Mouse (Mus musculus): Measurements from ENCODE around the gene Icosl. TPM values are rescaled to one million over a fixed set of nuclear protein-coding genes. Genes with fewer than 3 reads are reported as not detected.
"Not testable (repeated sequence)": the region's sequence is repeated elsewhere in the genome, so short reads cannot be mapped to it uniquely, and the experiment has no call there.

Icosl gene
- polyA plus RNA-seq, 1 experiment from 2014 or later, result 0.48 TPM

DNA sequence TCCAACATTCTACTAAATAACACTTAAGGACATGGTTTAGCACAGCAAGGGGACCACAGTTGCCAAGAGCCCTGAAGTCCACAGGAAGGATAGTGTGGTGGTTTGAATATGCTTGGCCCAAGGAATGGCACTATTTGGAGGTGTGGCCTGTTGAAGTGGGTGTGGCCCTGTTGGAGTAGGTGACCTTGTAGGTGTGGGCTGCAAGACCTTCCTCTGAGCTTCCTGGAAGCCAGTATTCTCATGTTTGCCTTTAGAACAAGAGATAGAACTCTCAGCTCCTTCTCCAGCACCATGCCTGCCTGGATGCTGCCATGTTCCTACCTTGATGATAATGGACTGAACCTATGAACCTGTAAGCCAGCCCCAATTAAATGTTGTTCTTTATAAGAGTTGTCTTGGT is 30.8 kb downstream of the Icosl start:
- not testable (repeated sequence) for H3K4me3 ChIP-seq; H3K27me3 ChIP-seq (replicated peaks); H3K4me1 ChIP-seq; H3K27ac ChIP-seq; H3K36me3 ChIP-seq (replicated peaks); H3K4me2 ChIP-seq; ATAC-seq (replicated peaks); H3K9ac ChIP-seq; H3K9me3 ChIP-seq

DNA sequence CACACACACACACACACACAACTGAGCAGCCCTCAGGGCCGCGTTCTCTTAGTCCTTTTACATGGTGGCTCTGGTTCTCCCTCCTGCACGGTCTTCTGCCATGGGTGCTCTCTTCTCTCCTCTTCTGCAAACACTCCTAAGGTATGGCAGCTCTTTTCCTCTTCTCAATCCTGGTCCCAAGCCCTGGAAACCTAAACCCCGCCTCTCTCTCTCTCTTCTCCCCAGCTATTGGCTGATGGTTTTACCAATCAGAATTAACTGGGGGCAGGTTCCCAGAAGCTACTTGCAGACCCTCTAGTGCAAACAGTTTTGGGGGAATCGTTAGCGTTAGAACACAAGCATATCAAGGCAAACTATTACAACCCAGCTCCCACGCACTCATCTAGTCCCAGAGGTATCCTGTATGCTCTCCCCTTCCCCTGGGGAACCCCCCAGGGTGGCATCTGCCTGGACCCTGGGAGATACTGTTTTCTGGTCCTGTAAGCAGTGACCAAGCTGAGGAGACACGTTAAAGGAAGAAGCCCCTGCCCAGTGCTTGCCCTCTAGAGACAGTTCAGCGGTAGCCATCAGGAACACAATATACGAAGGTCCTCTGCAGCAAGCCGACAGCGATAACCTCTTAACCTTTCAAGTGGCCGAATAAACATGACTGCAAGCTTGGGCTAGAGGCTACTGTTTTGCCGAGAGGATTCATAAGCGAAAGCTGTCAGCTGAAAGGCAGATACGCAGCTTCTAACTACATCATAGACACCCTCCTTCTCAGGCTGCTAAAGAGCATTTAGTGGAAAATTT is 32.1 kb downstream of the Icosl start:
- Histone ChIP-seq H3K4me2 (peak overlapping the region; percentile 44), H3K4me1 (0 out of 2 replicates have a peak, but pooled peaks cover 2% of the 10 kb centered on the region), H3K9me3 (no peaks in the 10 kb centered on the region), H3K27me3 (replicated peaks) (no peaks in the 10 kb centered on the region), H3K9ac (no peak overlapping the region; the same call in 1 of the 2 replicates), H3K4me3 (peak overlapping the region; percentile 12), H3K36me3 (replicated peaks) (no peaks in the 10 kb centered on the region), H3K27ac (no peak overlapping the region)
- ATAC-seq (replicated peaks), result peak; percentile 88
- 32% methylated on average over 16 of the region's 16 CpGs for WGBS

DNA sequence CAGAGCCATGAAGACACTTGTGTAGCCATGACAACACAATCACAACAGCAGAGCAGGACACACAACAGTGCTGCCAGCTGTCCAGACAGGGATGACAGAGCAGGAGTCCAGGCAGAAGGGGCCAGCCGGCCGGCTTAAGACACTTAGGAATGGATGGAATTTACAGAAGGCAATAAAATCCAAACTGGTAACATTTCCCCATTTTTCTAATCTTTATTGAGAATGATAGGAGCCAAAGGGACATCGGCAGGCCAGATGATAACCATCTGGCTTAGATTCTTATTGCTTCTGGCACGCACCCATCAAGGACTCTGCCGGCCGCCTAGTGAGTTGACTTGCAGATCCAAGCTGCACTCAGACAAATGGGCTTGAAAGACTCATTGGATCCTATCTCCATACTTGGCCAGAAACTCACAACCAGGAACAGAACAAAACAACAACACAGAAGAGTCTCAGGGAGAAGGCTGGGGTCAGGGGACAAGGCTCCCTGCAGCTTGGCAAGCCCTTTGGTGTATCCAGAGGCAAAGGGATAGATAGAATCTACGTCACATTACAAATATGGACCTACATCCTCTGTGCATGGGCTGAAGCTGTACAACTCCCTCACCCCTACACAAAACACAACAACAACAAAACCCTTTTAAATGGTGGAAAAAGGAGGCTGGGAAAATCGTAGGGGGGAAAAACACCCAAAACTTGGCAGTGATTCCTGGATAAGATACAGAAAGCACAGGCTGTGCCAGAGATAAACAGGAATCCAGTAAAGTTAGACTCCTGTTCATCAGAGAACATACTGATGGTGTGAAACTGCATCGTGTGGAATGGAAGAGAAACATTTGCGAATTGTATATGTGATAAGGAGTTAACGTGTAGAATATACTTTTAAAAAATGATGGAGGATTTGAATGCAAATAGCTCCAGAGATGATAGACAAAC is 35.7 kb downstream of the Icosl start:
- H3K4me2 ChIP-seq, result no peak overlapping the region

DNA sequence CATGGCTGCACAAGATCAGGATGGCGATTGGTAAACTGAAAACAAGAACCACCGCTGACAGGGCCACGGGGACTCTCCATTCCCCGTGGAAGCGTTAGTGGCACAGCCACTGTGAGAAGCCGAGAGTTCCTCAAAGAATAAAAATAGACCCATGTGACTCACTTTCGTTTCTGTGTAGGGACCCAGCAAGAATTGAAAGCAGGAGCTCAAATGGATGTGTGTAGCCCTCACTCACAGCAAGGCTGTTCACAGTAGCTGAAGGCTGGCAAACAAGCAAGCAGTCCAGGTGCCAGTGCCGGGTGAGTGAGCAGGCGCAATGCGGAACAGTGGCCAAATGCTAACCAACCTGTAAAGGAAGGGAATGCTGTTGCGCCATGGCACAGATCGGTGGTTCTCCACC is 36.4 kb downstream of the Icosl start:
- H3K4me2 ChIP-seq, result no peak overlapping the region
- no peak overlapping the region for H3K27ac ChIP-seq
- WGBS, result 83% methylated on average over 12 of the region's 12 CpGs
- no peaks in the 10 kb centered on the region for H3K36me3 ChIP-seq (replicated peaks)
- H3K9ac ChIP-seq, result no peak overlapping the region
- no peaks in the 10 kb centered on the region for H3K9me3 ChIP-seq
- 0 out of 2 replicates have a peak, but pooled peaks cover 2% of the 10 kb centered on the region for H3K4me1 ChIP-seq
- H3K4me3 ChIP-seq, result no peak overlapping the region
- no peak for ATAC-seq (replicated peaks)
- H3K27me3 ChIP-seq (replicated peaks), result no peaks in the 10 kb centered on the region

More for the DNA sequence above, 35.7 kb downstream of the Icosl start:
- peak overlapping the region; percentile 33; the same call in 1 of the 2 replicates for H3K27ac ChIP-seq
- WGBS, result 77% methylated on average over 11 of the region's 11 CpGs
- no peaks in the 10 kb centered on the region for H3K36me3 ChIP-seq (replicated peaks)
- H3K9ac ChIP-seq, result no peak overlapping the region
- no peaks in the 10 kb centered on the region for H3K9me3 ChIP-seq
- 0 out of 2 replicates have a peak, but pooled peaks cover 2% of the 10 kb centered on the region for H3K4me1 ChIP-seq
- ATAC-seq (replicated peaks), result no peak
- H3K27me3 ChIP-seq (replicated peaks), result no peaks in the 10 kb centered on the region
- no peak overlapping the region for H3K4me3 ChIP-seq

DNA sequence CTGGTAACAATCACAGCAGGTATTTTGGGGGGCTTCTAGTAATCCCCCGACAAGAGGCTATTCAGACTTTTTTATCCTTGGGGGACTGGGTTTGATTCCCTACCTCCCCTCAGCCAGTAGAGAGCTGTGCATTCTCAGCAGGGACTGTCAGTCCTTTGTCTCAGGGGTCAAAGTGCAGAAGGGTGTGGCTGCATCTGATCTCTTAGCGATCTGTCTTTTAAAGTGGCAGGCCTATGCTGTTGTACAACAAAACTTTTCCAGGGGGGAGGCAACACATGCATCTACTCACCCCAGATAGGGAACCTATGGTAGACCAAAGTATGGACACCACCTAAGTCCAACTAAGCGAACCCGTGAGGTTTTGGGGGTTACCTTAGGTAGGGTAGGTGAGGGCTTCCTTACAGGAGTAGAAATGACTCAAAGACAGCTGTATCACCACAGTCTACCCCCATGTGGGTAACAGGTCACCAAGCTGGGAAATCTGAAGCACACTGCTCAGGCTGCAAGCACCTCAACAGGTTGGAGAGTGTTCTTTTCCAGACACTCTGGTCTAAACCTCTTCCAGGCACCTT is 45.5 kb downstream of the Icosl start:
- Histone ChIP-seq H3K4me3 (no peak overlapping the region), H3K36me3 (replicated peaks) (no peaks in the 10 kb centered on the region), H3K27me3 (replicated peaks) (no peaks in the 10 kb centered on the region), H3K27ac (no peak overlapping the region), H3K9ac (no peak overlapping the region), H3K9me3 (no peaks in the 10 kb centered on the region), H3K4me2 (no peak overlapping the region), H3K4me1 (no peaks in the 10 kb centered on the region)
- no peak for ATAC-seq (replicated peaks)
- 57% methylated on average over 4 of the region's 4 CpGs for WGBS

DNA sequence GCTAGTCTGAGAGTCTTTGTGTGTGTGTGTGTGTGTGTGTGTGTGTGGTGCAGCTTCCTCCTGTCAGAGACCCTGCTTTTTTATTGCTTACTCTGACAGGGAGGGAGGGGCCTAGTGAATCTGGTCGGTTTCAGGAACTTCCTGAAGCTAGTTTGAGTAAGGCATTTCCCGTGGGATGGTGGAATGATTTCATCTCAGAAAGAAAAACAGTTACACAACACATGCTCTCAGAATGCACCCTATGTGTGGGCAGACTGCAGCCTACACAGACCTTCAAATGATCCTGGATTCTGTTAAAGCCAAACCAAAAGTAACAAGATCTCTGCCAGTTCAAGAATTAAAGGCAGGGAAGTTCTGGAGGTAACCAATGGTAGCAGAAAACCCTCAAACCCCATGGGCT is 46.1 kb downstream of the Icosl start:
- Histone ChIP-seq H3K4me1 (no peaks in the 10 kb centered on the region), H3K4me2 (no peak overlapping the region), H3K27ac (no peak overlapping the region), H3K9ac (no peak overlapping the region), H3K27me3 (replicated peaks) (no peaks in the 10 kb centered on the region), H3K36me3 (replicated peaks) (no peaks in the 10 kb centered on the region), H3K4me3 (no peak overlapping the region), H3K9me3 (no peaks in the 10 kb centered on the region)
- 83% methylated on average over 2 of the region's 2 CpGs for WGBS
- ATAC-seq (replicated peaks), result no peak

DNA sequence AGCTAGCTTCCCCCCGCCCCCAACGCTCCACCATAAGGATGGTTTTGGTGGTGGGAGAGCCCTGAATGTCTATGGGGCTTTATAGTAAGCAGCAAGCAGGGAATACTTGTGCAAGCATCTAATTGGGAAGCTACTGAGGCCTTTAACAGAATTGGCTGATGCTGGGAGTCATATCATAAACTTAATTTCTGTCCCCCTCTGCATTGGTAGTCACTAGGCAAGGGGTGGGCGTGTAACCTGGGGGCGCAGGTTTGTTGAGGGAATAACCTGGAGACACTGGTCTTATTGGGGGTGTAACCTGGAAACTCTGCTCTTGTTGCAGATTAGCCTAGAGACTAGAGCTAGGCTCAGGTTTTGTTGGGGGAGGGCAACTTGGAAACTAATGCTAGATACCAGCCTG is 50.3 kb downstream of the Icosl start:
- H3K4me2 ChIP-seq, result no peak overlapping the region
- H3K36me3 ChIP-seq (replicated peaks), result no peaks in the 10 kb centered on the region
- 89% methylated on average over 4 of the region's 4 CpGs for WGBS
- H3K9ac ChIP-seq, result no peak overlapping the region
- H3K27me3 ChIP-seq (replicated peaks), result no peaks in the 10 kb centered on the region
- no peak overlapping the region for H3K4me3 ChIP-seq
- H3K9me3 ChIP-seq, result no peaks in the 10 kb centered on the region
- ATAC-seq (replicated peaks), result no peak
- H3K4me1 ChIP-seq, result no peaks in the 10 kb centered on the region
- no peak overlapping the region for H3K27ac ChIP-seq

DNA sequence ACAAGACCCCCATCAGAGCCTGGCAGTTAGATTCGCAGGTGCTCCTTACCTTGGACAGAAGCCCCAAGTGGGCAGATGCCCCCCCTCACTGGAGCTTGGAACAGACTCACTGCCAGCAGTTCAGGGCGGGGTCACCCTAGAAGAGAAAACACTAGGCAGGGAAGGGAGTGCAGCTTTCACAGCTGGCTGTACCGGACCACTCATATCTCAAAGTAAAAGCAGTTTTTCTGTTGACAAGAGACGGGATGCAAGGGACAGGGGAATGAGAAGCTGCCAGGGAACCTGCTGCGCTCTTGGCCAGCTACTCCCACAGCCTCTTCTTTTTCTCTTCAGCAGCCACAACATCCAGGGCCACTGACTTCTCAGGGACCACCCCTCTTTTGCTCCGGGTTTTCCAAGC is 55.0 kb downstream of the Icosl start:
- 68% methylated on average over 6 of the region's 6 CpGs for WGBS

DNA sequence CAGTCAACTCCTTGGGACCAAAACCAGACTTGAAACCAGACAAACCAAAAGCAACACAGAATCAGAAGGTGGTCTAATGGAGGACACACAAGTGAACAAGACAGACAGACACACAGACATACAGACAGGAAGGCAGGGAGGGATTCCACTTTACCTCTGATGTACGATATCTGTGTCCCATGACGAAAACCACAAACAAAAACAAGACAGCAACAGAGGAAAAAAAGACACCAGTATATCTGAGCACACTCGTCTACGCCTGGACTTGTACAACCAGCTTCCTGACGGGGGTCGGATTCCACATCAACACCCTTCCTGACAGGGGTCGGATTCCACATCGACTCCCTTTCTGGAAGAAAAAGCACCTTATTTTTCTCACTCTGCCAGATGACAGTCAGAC is 56.0 kb downstream of the Icosl start:
- not testable (repeated sequence) for ATAC-seq (replicated peaks); H3K4me3 ChIP-seq; H3K4me1 ChIP-seq; H3K9me3 ChIP-seq; H3K4me2 ChIP-seq; H3K36me3 ChIP-seq (replicated peaks); H3K27ac ChIP-seq; H3K27me3 ChIP-seq (replicated peaks); H3K9ac ChIP-seq
- 90% methylated on average over 8 of the region's 8 CpGs for WGBS

More for the DNA sequence above, 55.0 kb downstream of the Icosl start:
- not testable (repeated sequence) for H3K27ac ChIP-seq; ATAC-seq (replicated peaks); H3K9ac ChIP-seq; H3K27me3 ChIP-seq (replicated peaks); H3K4me3 ChIP-seq; H3K4me2 ChIP-seq; H3K4me1 ChIP-seq; H3K36me3 ChIP-seq (replicated peaks); H3K9me3 ChIP-seq

DNA sequence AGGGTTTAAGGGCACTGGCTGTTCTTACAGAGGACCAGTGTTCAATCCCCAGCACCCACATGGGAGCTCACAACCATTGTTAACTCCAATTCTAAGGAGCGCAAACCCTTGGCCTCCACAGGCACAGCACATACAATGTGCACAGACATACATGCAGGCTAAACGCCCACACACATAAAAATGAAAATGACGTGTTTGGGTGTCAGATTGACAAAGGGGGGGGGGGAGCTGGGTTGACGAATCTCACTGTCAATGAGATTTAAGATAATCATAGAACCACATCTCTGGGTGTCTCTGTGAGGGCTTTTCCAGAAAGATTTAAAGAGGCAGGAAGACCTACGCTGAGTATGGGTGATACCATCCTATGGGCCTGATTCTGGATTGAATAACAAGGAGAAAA is 57.2 kb downstream of the Icosl start:
- Histone ChIP-seq H3K27me3 (replicated peaks) (no peaks in the 10 kb centered on the region), H3K4me2 (no peak overlapping the region), H3K27ac (no peak overlapping the region), H3K36me3 (replicated peaks) (no peaks in the 10 kb centered on the region), H3K9ac (no peak overlapping the region), H3K9me3 (no peaks in the 10 kb centered on the region), H3K4me1 (no peaks in the 10 kb centered on the region), H3K4me3 (no peak overlapping the region)
- no peak for ATAC-seq (replicated peaks)
- WGBS, result 94% methylated on average over 5 of the region's 5 CpGs

DNA sequence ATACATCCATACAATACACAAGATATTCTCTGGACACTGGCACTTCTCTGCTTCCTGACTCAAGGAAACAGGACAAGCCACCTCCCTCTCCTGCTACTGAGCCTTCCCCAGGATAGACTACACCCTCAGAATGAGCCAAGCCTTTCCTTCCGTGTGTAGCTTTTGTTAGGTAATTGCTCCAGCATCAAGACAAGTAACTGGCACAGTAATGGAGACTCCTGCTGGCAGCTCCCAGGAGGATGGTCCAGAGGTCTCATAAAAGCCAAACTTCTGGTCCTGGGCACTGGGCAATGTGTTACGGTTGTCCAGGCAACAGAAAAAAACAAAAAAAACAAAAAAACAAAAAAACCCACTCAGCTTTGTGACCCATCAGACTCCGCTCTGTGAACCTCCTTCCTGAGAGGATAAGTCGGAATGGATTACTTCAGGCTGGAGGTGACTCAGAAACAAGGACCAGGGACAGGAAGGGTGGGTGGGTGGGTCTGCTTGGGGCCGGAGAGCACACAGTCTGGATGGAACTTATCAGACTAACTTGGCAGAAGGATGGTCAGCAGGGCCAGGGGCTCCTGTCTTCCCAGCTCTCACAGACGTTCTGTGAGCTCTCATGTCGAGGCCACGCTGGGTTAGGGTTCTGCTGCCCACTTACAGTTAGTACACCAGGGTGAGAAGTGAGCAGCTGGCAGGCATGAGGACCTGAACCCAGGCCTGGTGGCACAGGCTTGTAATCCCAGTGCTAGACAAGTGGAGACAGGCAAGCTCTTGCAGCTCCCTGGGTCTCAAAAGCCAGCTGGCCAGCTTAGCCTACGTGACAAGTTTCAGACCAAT is 58.2 kb downstream of the Icosl start:
- H3K9ac ChIP-seq, result no peak overlapping the region
- 69% methylated on average over 9 of the region's 9 CpGs for WGBS
- H3K27ac ChIP-seq, result no peak overlapping the region
- H3K27me3 ChIP-seq (replicated peaks), result no peaks in the 10 kb centered on the region
- no peaks in the 10 kb centered on the region for H3K36me3 ChIP-seq (replicated peaks)
- no peak overlapping the region for H3K4me2 ChIP-seq
- no peak for ATAC-seq (replicated peaks)
- H3K4me1 ChIP-seq, result no peaks in the 10 kb centered on the region
- H3K4me3 ChIP-seq, result no peak overlapping the region
- no peaks in the 10 kb centered on the region for H3K9me3 ChIP-seq

DNA sequence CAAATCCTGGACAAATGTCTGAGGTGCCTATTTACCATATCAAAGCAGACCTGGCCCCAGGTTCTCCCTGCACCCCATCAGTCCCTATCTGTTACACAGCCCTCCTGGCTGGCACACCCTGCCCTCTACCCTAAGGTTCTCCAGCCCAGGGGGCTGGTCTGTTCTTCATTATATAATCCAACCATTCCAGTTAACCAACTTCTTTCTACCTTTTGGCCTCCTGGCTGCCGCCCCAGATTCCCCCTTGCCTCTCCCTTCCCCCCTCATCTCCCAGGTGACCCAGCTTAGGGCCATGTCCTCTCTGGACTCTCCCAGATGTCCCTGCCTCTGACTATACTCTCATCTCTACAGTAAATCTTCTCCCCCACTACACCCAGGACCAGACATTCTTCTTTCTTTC is 58.8 kb downstream of the Icosl start:
- no peak for ATAC-seq (replicated peaks)
- Histone ChIP-seq H3K4me1 (no peaks in the 10 kb centered on the region), H3K4me2 (no peak overlapping the region), H3K9me3 (no peaks in the 10 kb centered on the region), H3K27ac (no peak overlapping the region), H3K36me3 (replicated peaks) (no peaks in the 10 kb centered on the region), H3K9ac (no peak overlapping the region), H3K27me3 (replicated peaks) (no peaks in the 10 kb centered on the region), H3K4me3 (no peak overlapping the region)
- WGBS, result 79% methylated on average over 1 of the region's 1 CpGs
